Mouse (Mus musculus): ENCODE data around the gene Ifit1.
"Not testable (repeated sequence)": the region's sequence is repeated elsewhere in the genome, so short reads cannot be mapped to it uniquely, and the experiment has no call there.

- TF ChIP-seq CTCF (IDR thresholded peaks at IDR 0.05); POLR2A (IDR thresholded peaks at IDR 0.05; ENCODE audit: insufficient read depth, low read depth, low read length): not testable (repeated sequence)
Measured at GRCm38 (mm10) chr19:34612243-34613001, 28.2 kb upstream of the Ifit1 start.

All from heart, adult 2 months (tissue).